Mouse (Mus musculus) frontal cortex, postnatal 36 days (tissue): Measurements from ENCODE around the gene Il20rb.
A peak's percentile ranks its signal among the peaks of the same experiment; 100 is the strongest.

Experiments
- DNase-seq, 2 experiments: peaks; one replicate each; pipeline ENCODE4 v3.0.0; 2022; ENCODE audit warnings: low spot score in 2 of 2

The Il20rb gene

DNA sequence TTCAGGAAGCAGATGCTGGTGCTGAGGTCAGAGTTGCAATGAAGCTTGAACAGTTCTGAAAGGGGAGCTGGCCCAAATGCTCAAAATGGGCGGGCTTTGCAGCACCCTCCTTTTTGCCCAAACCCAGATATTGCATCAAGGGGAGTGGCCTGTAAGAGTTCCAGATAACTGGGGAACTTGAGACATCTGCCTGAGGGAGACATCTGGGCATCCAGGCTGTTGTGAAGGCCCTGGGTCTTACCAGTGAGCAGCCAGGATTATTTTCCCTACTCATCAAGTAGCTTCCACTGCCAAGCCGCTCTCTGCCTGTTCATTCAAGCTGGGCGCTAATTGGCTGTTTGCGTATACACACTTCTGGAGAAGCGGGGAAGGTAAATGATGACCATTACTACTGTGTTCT lies at the start of gene Il20rb:
TSS of gene Il20rb (minus strand) at position 358 of the 400 bp plus-strand sequence.
- no peak for DNase-seq

DNA sequence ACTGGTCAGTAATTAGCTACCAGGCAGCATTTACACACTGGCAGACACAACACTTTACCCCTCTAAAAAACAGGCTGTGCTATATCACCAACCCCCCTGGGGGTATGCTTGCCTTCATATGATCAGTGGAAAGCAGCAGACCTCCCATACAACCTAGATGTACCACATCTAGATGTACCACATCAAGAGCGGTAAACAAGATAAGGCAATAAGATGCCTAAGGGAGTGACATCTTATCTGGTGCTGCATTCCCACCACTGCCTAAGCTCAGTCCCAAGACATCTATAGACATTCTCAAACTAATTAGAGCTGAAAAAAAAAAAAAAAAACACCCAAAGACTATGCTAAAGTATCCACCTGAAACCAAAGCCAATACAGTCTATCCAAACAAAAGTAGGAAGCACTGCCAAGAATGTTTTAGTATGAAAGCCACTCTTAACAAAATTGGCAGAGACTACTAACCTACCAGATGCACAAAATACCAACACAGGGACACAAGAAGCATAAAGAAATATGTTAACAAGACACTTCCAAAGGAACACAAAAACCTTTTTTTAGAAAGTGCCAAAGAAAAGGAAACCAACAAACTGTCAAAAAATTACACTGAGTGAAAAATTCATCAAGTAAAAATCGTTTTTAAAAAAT lies 49.2 kb upstream of the Il20rb start:
- DNase-seq = no peak

DNA sequence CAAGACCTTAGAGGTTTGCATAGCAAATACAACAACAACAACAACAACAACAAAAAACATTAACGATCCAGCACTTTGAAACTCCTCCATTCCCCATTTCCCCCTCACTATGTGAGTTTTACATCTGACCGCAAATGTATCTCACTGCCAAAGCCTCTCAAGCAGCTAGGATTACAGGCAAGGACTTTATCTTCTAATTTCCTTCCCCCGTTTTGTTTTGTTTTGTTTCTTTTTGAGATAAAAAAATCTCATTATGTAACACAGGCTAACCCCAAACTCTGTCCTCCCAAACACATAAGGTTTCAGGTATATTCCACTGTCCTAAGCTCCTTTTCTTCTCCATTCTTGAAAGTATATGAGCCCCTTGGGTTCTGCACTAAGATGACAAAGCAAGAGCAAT lies 48.1 kb upstream of the Il20rb start:
- no peak for DNase-seq

DNA sequence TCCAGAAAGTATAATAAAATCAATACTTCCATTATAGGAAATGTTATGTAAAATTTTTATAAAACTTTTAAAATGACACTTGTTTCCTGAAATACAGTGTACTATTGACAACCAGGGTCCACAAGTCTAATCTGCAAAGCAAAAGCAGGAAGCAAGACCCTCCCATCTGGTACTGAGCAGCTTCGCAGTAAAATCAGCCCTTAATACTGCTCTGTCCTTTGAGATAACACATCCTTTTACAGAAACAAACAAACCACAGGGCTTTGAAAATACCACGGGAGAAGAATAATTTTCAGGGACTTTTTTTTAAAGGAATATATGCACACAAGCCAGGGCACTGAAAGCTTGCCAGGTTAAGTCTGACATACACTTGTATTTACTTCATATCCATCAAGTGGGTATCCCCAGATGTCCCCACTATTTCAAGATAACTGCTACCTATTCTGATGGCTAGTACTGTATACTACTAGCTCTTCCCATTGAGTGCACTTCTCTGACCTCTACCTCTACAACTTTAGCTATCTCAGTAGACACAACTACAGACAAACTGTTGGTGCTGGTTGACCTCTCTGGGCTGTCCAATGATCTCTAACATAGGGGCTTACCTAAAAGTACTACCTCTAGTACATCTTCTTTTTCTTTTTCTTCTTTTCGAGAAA lies 46.4 kb upstream of the Il20rb start:
- no peak for DNase-seq

DNA sequence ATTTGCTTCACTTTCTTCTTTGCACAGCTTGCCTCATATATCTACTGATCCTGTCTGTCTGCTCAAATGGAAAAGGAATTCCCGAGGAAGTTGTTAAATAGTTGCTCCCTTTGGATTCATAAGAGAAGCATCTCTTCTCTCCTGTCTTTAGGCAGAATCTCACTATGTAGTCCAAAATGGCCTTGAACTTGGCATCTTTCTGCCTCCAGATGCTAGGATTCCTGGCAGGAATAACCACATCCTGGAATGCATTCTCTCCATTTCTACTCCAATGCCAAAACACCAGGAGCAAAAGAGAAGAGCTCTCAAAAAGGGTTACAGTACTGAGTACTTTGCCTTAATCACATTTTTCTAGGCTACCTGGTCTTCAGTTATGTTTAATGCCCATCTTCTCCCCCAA lies 44.7 kb upstream of the Il20rb start:
- no peak for DNase-seq

DNA sequence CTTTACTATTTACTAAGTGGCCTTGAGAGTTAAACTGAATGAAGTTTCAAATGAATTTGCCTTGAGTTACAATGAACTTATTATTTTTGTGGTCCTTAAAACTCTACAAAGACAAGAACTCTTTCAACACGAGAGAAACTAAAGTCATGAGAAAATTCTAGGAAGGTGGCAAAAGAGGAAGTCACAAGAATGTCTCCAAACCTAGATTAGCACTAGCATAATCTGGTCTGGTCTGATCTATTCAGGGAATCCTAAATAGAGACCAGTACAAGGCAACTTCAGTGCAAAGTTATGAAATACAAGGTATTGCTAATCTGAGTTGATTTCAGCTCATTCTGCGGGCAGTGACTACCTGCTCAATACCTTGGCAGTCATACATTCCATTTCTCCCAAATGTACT lies 38.6 kb upstream of the Il20rb start:
- DNase-seq = no peak

DNA sequence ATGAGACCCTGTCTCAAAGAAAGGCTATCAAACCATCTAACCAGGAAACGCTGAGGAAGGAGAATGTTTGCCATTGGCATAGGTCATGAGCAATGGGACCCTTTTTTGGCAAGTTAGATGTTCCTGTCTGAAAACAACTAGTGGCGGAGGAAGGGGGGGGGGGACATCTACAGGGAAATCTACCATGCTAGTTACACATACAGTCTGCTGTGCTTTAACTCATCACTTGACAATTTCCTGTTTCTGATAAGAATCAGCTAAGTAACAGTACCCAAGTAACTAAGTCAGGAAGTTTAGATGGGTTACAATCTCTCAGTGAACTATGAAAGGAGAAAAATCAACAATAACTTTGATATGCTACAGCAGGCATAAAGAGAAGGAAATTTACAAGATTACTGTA lies 35.4 kb upstream of the Il20rb start:
- no peak for DNase-seq

DNA sequence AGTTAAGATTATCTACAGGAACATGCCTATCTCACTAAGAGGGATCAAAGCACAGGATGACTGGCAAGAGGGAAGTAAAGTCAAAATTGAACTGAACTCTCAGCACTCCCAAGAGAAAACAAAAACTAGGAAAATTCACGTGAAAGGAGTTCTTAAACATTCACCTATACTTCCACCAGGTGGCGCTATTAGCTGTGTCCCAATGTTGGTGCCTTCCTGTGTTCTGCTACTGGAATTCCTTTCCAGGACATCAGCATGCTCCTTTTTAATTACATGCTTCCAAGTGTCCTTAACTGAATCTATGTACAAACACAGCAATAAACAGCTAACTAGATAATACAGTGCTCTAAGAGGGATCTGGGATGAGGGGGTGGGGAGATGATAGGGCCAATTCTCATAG lies 34.0 kb upstream of the Il20rb start:
- peak; percentile 21 to 57 for DNase-seq

DNA sequence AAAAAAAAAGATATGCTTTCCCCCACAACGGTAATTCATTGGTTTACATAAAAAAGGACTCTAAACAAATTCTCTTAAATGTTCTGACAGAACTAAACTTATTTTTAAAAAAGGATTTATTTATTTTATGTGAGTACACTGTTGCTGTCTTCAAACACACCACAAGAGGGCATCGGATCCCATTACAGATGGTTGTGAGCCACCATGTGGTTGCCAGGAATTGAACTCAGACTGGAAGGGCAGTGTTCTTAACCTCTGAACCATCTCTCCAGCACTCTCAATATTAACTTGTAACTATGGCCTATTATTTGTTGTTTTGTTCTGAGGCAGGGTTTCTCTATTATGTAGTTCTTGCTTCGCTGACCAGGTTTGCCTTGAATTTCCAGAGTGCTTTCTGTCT lies 33.4 kb upstream of the Il20rb start:
- DNase-seq = no peak

DNA sequence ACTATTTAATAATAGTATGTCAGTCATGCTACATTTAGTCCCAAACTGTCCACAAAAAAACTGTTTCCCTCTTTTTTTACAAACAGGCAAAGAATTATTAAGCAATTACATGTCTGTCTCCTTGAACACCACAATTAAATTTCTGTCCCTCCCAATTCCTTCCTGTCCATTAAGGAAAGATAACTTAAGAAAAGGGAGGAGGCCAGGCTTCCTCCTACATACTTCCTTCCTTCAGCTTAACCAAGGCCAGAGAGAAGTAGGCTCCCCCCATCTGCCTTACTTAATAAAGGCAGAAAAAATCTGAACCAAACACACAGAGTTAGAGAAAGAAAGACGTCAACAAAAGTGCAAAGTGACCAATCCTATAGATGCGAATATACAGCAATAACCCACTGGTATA lies 21.0 kb upstream of the Il20rb start:
- DNase-seq = no peak

DNA sequence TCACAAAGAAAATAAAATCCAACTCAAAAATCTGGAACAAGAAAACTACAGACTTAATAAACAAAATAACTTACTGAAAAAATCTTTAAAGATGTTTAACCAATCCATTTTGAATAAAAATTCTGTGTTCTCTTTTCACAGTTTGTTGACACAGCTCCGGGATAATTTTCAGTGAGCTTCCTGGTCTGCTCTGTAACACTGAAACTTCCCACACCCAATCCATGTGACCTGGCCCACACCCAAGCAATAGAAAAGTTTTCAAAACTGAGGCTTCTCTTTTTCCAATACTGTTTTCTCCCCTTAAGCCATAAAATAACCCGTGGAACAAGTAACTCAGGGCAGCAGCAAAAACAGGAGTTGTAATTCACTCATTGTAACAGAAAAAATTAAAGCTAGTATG lies 20.1 kb upstream of the Il20rb start:
- DNase-seq = no peak

DNA sequence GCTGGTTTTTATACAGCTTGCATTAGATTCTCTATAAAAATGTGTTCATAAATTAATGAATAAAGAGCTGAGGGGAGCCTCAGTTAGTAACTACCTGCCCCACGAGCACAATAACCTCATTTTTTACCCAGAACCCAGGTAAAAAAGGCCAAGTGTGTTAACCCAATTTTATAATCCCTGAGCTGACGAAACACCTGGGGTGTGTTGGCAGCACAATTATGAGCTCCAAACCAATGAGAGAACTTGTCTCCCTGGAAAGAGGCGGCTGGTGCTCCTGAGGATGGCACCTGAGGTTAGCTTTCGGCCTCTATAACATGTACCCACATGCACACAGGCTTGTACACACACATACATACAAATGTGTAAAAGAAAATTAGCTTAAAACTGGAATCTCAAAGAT lies 18.9 kb upstream of the Il20rb start:
- DNase-seq = no peak

DNA sequence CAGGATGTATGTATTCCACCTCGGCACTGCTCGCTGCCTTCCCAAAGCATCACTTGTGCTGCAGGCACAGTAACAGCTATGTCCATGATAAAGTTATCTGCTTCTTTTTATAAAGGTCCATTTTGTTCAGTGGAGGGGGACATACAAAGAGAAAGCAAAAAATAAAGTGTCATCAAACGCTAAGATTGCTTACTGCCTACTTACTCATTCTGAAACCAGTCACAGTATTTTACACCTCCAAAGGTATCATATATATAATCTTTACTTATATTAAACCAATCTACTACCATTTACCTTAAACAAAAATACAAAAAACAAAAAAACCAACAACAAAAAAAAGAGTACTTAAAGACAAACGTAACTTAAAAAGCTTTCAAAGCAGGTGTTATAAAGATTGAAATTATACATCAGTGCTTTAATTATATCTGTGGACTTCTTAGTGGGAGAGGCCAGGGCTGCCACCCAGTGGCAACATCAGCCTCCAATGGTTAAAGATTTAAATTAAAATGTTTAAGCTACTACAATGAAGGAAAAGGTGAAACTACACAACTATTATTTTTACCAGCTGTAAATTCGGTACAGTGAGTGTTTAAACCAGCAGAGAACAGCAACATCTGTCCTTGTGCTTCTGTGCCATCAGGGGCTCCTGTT lies 7.1 kb upstream of the Il20rb start:
- no peak for DNase-seq

DNA sequence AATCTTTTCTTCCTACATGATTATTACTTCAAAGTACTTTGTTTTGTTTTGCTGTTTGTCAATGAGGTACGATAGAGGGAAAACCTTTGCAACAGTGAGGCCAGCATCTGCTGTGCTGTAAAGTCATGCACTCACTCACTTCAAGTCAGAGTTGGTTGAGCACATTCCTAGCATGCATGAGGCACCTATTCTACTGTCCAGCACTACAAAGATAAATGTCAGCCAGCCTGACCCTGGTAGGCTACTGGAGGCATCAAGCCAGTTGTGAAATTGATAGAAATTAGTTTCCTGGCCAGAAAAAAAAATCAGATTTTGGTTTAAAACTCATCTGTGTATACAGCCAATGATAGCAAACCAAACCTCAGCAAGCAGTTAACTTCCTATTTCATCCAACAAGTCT lies 4.8 kb upstream of the Il20rb start:
- no peak for DNase-seq

DNA sequence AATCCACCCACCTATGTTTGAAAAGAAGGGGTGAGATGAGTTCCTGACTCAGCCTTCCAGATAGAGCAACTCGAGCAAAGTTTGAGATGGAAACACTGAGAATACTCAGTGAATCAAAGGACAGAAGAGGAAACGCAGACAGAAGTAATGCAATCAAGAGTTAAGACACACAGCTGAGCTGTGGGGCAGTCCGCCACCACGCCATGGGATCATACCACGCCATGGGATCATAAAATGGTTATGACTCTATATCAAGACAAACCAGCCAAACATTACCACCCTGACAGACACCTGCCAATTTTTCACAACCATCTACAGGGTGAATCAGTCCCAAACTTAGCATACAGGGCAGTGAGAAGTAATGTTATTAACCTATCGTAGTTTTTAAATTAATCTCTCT lies 2.4 kb upstream of the Il20rb start:
- DNase-seq = no peak

DNA sequence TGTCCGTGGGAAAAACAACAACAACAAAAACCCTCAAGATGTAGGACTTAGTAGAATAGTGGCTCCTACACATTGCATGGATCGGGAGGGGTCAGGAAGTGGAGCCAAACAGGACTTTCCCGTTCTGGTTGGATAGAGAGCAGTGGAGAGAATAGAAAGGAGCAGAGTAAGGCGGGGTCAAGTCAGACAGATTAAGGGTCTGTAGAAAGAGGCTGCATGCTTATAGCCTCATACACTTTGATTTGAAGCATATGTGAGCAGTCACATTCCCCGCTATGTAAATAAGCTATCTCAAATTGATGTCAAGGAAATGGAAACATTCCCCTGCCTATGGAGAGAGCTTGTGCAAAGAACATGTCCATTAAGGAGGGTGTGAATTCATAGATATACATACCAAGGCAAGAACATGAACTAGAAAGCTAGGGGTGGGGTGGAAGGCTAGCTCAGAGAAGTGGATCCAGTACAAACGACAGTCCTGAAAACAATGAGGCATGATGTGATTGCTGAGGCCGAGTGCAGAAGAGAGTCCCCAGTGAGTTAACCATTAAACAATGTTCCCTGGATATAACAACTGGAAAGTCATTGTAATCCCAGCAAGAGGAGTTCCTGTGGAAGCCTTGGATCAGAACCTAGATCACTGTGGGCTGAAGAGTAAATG lies 1.6 kb upstream of the Il20rb start:
- no peak for DNase-seq

DNA sequence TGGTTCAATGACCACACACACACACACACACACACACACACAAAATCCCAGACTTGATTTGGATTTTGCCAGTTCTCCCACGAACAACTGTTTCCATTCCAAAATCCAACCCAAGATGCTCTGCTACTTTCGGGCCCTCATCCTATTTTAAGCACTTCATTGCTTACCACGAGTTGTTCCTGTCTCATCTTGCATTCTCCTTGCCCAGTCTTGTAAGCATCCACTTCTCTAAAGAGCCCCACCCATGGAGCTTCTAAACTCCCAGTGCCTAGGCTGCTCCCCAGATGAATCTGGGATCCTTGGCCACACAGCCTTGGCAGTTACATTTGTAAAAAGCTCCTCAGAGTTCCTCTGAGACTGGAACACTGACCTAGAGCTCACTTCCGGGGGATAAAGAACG lies 3.3 kb downstream of the Il20rb start:
- no peak for DNase-seq

DNA sequence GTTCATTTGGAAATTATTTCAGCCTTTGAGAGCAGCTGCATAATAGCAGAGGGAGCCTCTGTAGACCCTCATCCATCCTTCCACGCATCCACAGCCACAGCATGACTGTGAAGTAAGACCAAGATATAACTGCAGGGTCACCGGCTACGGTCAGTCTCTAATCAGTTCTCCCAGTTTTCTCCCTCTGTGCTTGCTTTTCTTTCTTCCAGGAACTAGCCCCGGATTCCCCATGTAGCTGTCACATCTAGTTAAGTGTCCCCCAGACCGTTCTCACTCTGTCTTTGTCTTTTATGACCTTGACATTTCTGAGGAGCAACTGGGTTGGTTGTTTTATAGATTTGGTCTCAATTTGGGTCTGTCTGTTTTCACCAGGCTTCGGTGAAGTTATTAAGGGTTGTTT lies 5.0 kb downstream of the Il20rb start:
- DNase-seq = no peak

DNA sequence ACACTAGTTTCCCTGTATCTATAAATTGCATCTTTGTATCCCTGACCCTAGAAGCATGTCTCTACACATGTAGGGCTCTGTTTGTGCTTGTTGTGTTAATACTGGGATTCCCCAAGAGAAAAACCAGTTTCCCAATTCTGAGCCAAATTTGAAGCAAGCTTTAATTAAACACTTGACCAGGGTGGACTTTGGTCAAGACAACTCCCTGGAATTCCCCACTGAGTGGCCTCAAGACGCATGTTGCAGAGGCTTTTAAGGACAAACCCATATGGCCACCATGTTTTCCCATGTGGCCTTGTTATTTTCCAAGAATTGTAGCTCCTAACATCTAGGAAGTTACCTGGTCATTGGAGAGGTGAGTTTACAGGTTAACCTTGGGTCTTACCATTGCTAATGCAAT lies 12.5 kb downstream of the Il20rb start:
- no peak for DNase-seq

DNA sequence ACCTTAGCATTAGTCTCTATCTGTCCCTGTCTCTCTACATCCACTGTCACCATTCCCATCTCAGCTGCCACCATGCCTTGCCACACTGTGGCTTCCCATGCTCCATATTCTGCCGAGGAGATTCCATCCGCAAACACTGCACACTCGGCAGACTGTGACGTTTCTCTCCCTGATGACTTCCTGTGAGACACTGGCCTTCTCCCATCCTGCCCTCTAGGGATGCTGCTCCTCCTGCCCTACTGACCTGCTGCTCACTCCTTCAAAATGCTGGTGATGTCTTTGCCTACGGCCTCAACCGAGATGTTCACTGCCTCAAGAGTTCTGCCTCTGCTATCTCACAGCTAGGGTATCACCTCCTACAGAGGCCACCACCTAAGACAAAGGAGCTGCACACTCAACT lies 13.2 kb downstream of the Il20rb start:
- DNase-seq = no peak

DNA sequence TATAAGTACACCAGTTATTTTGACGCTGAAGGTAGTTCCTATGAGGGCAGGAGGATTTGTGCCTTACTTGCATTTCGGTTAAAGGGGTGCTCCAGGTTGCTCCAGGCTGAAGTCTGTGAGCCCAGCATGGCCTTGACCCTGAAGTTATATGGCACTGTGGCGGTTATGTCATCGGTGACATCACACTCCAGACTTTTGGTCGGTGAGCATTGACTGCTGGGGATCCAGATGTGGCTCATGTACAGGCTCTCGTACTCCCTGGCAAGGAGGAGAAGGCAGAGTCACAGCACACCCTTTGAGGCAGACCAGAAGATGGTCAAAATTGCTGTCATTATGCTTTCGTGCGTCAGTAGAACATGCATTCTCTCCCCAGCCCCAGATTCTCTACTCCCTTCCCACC lies 13.7 kb downstream of the Il20rb start:
- no peak for DNase-seq

DNA sequence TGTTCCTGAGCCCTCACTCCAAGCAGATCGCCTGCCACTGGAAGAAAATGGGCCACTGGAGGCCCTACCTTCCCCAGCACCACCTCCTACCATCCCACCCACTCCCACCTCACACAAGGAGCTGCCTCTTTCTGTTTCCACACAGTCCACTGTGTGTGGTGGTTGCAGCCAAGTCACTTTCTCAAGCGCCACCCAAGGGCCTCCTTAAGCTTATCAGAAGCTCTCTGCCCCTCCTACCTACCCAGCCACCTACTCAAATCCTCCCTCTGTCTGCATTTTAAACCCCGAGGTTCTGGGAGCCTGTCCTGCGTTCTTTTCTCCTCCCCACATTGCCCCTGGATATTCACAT lies 15.0 kb downstream of the Il20rb start:
- no peak for DNase-seq
